7 mouse cellular contexts compared by ENCODE assay signal in the genomic region with DNA sequence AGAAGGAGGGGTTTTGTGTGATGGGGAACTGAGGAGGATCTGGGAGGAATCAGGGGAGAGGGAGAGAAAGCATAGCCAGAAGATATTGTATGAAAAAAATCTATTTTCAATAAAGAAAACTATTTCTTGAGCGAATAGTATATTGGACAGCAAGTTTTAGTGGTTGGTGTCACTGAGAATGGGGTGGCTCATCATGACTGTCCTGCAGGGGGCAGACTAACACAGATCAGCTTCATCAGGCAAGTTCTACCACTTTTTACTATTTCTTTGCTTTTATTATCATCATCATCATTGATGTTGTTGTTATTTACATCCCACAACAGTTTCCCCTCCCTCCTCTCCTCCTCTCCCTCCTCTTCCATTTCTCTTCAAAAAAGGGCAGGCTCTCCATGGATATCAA. TPM values are rescaled to one million over a fixed set of nuclear protein-coding genes. Genes with fewer than 3 reads are reported as not detected.
DNase-seq lines count a peak whose midpoint lies in the region; ATAC-seq and TF ChIP-seq lines count a peak whose summit lies in the region.

No protein-coding gene starts in this region.

- H3K4me3 ChIP-seq in liver, postnatal 0 days (ENCODE audit: low read depth, low read length), result no peak overlapping the region
- H3K4me3 ChIP-seq in forebrain, embryonic 16.5 days (replicated peaks; ENCODE audit: low read length), result no peak overlapping the region

- no peak for ATAC-seq in liver, postnatal 0 days
- no peak for ATAC-seq in forebrain, embryonic 16.5 days

- no peaks in the 10 kb centered on the region for H3K27me3 ChIP-seq in liver, postnatal 0 days (ENCODE audit: insufficient read depth, low read length)
- H3K27me3 ChIP-seq in forebrain, embryonic 16.5 days (replicated peaks; ENCODE audit: control insufficient read depth, insufficient read depth, low read length), result no peaks in the 10 kb centered on the region

- DNase-seq in layer of hippocampus, adult 11-12 months (ENCODE audit: low spot score), result peak; percentile 39
- no peak for DNase-seq in layer of hippocampus, postnatal 36 days
- DNase-seq in ES-CJ7 (ENCODE audit: low read depth, low spot score), result peak; percentile 40
- peak; percentile 62 for DNase-seq in adrenal gland, postnatal 14 days
- DNase-seq in liver, postnatal 0 days, result peak; percentile 48
- no peak for DNase-seq in Muller cell, postnatal 12 days (ENCODE audit: inconsistent ontology term)

- no peaks in the 10 kb centered on the region for H3K4me1 ChIP-seq in liver, postnatal 0 days (ENCODE audit: insufficient read depth)
- H3K4me1 ChIP-seq in forebrain, embryonic 16.5 days (replicated peaks; ENCODE audit: control insufficient read depth, insufficient read depth, low read length), result no peaks in the 10 kb centered on the region

- H3K4me2 ChIP-seq in liver, postnatal 0 days (ENCODE audit: low read depth, low read length), result no peak overlapping the region
- H3K4me2 ChIP-seq in forebrain, embryonic 16.5 days (ENCODE audit: low read length), result no peak overlapping the region

- TF ChIP-seq CTCF in liver, postnatal 0 days (IDR thresholded peaks at IDR 0.05; ENCODE audit: low read depth), result peak; percentile 76

- H3K9ac ChIP-seq in liver, postnatal 0 days (replicated peaks), result no peak overlapping the region
- no peak overlapping the region for H3K9ac ChIP-seq in forebrain, embryonic 16.5 days (replicated peaks; ENCODE audit: low read depth, low read length)

- 42% methylated on average over 1 of the region's 1 CpGs for WGBS in liver, postnatal 0 days (ENCODE audit: insufficient replicate concordance)
- 91% methylated on average over 1 of the region's 1 CpGs for WGBS in forebrain, embryonic 16.5 days

- no peaks in the 10 kb centered on the region for H3K36me3 ChIP-seq in liver, postnatal 0 days (replicated peaks; ENCODE audit: insufficient read depth, low read length)
- H3K36me3 ChIP-seq in forebrain, embryonic 16.5 days (ENCODE audit: control insufficient read depth, insufficient read depth), result no peaks in the 10 kb centered on the region

- TF ChIP-seq EP300 in liver, postnatal 0 days (IDR thresholded peaks at IDR 0.05; ENCODE audit: low read depth), result no peak

- H3K9me3 ChIP-seq in liver, postnatal 0 days (ENCODE audit: low read length), result no peaks in the 10 kb centered on the region
- no peaks in the 10 kb centered on the region for H3K9me3 ChIP-seq in forebrain, embryonic 16.5 days (ENCODE audit: control insufficient read depth, low read length)

- H3K27ac ChIP-seq in liver, postnatal 0 days (ENCODE audit: low read depth), result no peak overlapping the region
- H3K27ac ChIP-seq in forebrain, embryonic 16.5 days (ENCODE audit: low read length), result no peak overlapping the region

RNA-seq across cellular contexts. Expression of a gene that starts 34.7 kb away (rescaled TPM):
- total RNA-seq in layer of hippocampus, postnatal 36 days (2021), result 10 to 100 TPM; 52.8 to 55.7 TPM
- total RNA-seq in adrenal gland, postnatal 14 days (2021), result 39.4 and 40.6 TPM in 2 replicates
- polyA plus RNA-seq in liver, postnatal 0 days (2015; fragmentation: Nextera tagmentation; extraction: Ambion mirVana), result 11.4 and 13.4 TPM in 2 replicates
- polyA plus RNA-seq in forebrain, embryonic 16.5 days (2015; fragmentation: Nextera tagmentation; extraction: Ambion mirVana), result 77.2 and 85.5 TPM in 2 replicates

Comparison
In these comparisons a context has a peak if more than half of its experiments do, and no peak if none do; other contexts are left out.
1. DNase-seq: peak in layer of hippocampus, adult 11-12 months (single experiment), ES-CJ7 (single experiment), adrenal gland, postnatal 14 days (single experiment) and liver, postnatal 0 days (single experiment); none in layer of hippocampus, postnatal 36 days (0 of 2) and Muller cell, postnatal 12 days (single experiment).